Mouse (Mus musculus): ENCODE data around the gene Prkce. TPM values are rescaled to one million over a fixed set of nuclear protein-coding genes. Genes with fewer than 3 reads are reported as not detected.

The Prkce gene
- polyA plus RNA-seq, 2 experiments, result 0.32 to 0.37 TPM

- Histone ChIP-seq H3K4me2 (ENCODE audit: low read depth) (no peak overlapping the region), H3K4me3 (ENCODE audit: insufficient read depth in 1 of 2, low read depth in 2 of 2, low read length in 2 of 2) (no peak overlapping the region), H3K9me3 (ENCODE audit: control insufficient read depth, low read length) (no peaks in the 10 kb centered on the region), H3K4me1 (replicated peaks; ENCODE audit: control insufficient read depth in 2 of 2, insufficient read depth in 2 of 2, low read length in 1 of 2) (no peaks in the 10 kb centered on the region), H3K36me3 (replicated peaks; ENCODE audit: control insufficient read depth, insufficient read depth, low read depth) (no peaks in the 10 kb centered on the region), H3K9ac (replicated peaks) (no peak overlapping the region), H3K27me3 (ENCODE audit: control insufficient read depth, insufficient read depth, low read length) (no peaks in the 10 kb centered on the region), H3K27ac (no peak overlapping the region)
- DNase-seq (ENCODE audit: low read depth in 3 of 3, low spot score in 3 of 3) (no peak), ATAC-seq (ENCODE audit: insufficient read depth) (no peak)
- no peak for TF ChIP-seq CTCF (IDR thresholded peaks at IDR 0.05; ENCODE audit: low read depth)
- no peak for TF ChIP-seq EP300 (IDR thresholded peaks at IDR 0.05; ENCODE audit: low read depth)
- 73% methylated on average over 6 of the region's 6 CpGs for WGBS (ENCODE audit: insufficient replicate concordance)
These were observed 98.5 kb downstream of the Prkce start for GRCm38 (mm10) chr17:86266051-86266450.

DNA sequence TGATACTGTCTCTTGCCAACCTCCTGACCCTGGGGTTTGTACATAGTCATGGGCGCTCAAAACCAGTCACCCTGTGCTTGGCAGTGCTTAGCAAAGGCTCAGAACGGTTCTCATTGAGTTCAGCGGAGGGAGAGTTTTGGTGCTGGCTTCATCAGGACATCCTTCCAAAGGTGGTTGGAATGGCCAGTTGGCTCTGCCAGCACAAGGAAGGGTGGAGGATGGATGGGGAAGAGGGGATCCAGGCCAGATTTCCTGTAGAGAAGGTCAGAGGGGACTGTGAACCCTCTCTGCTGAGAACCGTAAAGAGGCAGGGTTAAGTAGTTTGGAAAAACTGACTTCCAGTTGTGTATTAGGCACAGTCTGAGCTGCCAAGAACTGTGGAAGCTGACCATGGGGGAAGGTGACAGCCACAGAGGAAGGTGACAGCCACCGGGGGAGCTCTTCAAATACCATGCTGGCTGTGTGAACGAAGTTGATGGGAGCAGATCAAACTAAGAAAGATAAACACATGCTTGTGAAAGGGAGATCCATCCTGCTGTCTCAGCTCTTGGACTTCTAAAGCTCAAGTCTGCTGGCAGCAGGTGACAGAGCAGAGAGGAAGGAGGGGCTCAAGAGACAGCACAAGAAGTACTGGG, 99.7 kb downstream of the Prkce start:
- Histone ChIP-seq H3K9me3 (ENCODE audit: control insufficient read depth, low read length) (no peaks in the 10 kb centered on the region), H3K4me3 (ENCODE audit: insufficient read depth in 1 of 2, low read depth in 2 of 2, low read length in 2 of 2) (no peak overlapping the region), H3K9ac (replicated peaks) (no peak overlapping the region), H3K36me3 (replicated peaks; ENCODE audit: control insufficient read depth, insufficient read depth, low read depth) (no peaks in the 10 kb centered on the region), H3K27me3 (ENCODE audit: control insufficient read depth, insufficient read depth, low read length) (no peaks in the 10 kb centered on the region), H3K27ac (no peak overlapping the region), H3K4me2 (ENCODE audit: low read depth) (no peak overlapping the region), H3K4me1 (replicated peaks; ENCODE audit: control insufficient read depth in 2 of 2, insufficient read depth in 2 of 2, low read length in 1 of 2) (no peaks in the 10 kb centered on the region)
- DNase-seq (ENCODE audit: low read depth in 3 of 3, low spot score in 3 of 3) (no peak), ATAC-seq (ENCODE audit: insufficient read depth) (no peak)
- 60% methylated on average over 6 of the region's 6 CpGs for WGBS (ENCODE audit: insufficient replicate concordance)
- TF ChIP-seq EP300 (IDR thresholded peaks at IDR 0.05; ENCODE audit: low read depth) (no peak), CTCF (IDR thresholded peaks at IDR 0.05; ENCODE audit: low read depth) (no peak)

- 74% methylated on average over 8 of the region's 8 CpGs for WGBS (ENCODE audit: insufficient replicate concordance)
- Histone ChIP-seq H3K4me2 (ENCODE audit: low read depth) (no peak overlapping the region), H3K27me3 (ENCODE audit: control insufficient read depth, insufficient read depth, low read length) (no peaks in the 10 kb centered on the region), H3K27ac (no peak overlapping the region), H3K36me3 (replicated peaks; ENCODE audit: control insufficient read depth, insufficient read depth, low read depth) (no peaks in the 10 kb centered on the region), H3K4me1 (replicated peaks; ENCODE audit: control insufficient read depth in 2 of 2, insufficient read depth in 2 of 2, low read length in 1 of 2) (no peaks in the 10 kb centered on the region), H3K9ac (replicated peaks) (no peak overlapping the region), H3K4me3 (ENCODE audit: insufficient read depth in 1 of 2, low read depth in 2 of 2, low read length in 2 of 2) (no peak overlapping the region), H3K9me3 (ENCODE audit: control insufficient read depth, low read length) (no peaks in the 10 kb centered on the region)
- TF ChIP-seq EP300 (IDR thresholded peaks at IDR 0.05; ENCODE audit: low read depth) (no peak), CTCF (IDR thresholded peaks at IDR 0.05; ENCODE audit: low read depth) (no peak)
- DNase-seq (ENCODE audit: low read depth in 3 of 3, low spot score in 3 of 3) (no peak), ATAC-seq (ENCODE audit: insufficient read depth) (no peak)
These were observed 102.1 kb downstream of the Prkce start for GRCm38 (mm10) chr17:86269639-86270038.

DNA sequence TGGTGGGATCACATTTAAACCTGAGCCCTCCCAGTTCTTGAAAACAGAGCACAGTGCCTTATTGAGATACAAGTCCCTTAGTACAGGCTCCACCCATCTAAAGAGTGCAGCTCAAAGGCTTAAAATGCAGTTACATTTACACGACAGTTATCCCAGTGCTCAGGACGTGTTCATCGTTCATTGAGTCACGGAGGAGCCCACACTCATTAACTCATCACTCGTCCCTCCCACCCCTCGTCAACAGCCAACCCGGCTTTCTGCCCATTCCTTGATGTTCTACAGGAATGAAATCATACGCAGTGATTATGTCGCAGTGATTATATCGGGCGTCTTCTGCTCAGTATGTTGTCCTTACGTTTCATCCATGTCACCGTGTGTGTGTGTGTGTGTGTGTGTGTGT, 102.9 kb downstream of the Prkce start:
- no peaks in the 10 kb centered on the region for H3K27me3 ChIP-seq (ENCODE audit: control insufficient read depth, insufficient read depth, low read length)
- ATAC-seq (ENCODE audit: insufficient read depth) (no peak), DNase-seq (ENCODE audit: low read depth in 3 of 3, low spot score in 3 of 3) (no peak)
- H3K4me1 ChIP-seq (replicated peaks; ENCODE audit: control insufficient read depth in 2 of 2, insufficient read depth in 2 of 2, low read length in 1 of 2), result no peaks in the 10 kb centered on the region
- no peak overlapping the region for H3K9ac ChIP-seq (replicated peaks)
- no peak overlapping the region for H3K27ac ChIP-seq
- no peak overlapping the region for H3K4me2 ChIP-seq (ENCODE audit: low read depth)
- no peaks in the 10 kb centered on the region for H3K36me3 ChIP-seq (replicated peaks; ENCODE audit: control insufficient read depth, insufficient read depth, low read depth)
- 77% methylated on average over 13 of the region's 13 CpGs for WGBS (ENCODE audit: insufficient replicate concordance)
- no peaks in the 10 kb centered on the region for H3K9me3 ChIP-seq (ENCODE audit: control insufficient read depth, low read length)
- TF ChIP-seq CTCF (IDR thresholded peaks at IDR 0.05; ENCODE audit: low read depth), result no peak
- no peak overlapping the region for H3K4me3 ChIP-seq (ENCODE audit: insufficient read depth in 1 of 2, low read depth in 2 of 2, low read length in 2 of 2)

DNA sequence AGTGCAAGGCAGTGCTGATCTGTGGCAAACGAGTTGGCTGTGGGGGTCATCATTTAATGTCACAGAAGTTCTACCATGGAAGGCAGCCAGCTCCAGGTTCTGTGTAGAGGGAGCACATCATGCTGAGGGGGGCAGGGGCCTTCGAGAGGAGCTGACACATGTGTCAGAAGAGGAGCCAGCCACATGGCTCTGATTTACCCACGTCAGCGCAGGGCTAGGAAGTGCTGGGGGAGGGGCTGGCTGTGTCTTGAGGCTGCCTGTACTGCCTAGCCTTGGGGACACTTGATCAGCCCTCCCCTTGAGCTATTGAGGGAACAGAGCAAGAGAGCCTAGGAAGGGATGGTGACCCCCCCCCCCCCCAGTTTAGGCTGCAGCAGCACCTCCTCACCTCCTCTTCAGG, 103.7 kb downstream of the Prkce start:
- H3K27ac ChIP-seq, result no peak overlapping the region
- TF ChIP-seq EP300 (IDR thresholded peaks at IDR 0.05; ENCODE audit: low read depth) (no peak), CTCF (IDR thresholded peaks at IDR 0.05; ENCODE audit: low read depth) (no peak)
- H3K36me3 ChIP-seq (replicated peaks; ENCODE audit: control insufficient read depth, insufficient read depth, low read depth), result no peaks in the 10 kb centered on the region
- H3K4me3 ChIP-seq (ENCODE audit: insufficient read depth in 1 of 2, low read depth in 2 of 2, low read length in 2 of 2), result no peak overlapping the region
- no peak overlapping the region for H3K4me2 ChIP-seq (ENCODE audit: low read depth)
- no peak for DNase-seq (ENCODE audit: low read depth in 3 of 3, low spot score in 3 of 3)
- H3K4me1 ChIP-seq (replicated peaks; ENCODE audit: control insufficient read depth in 2 of 2, insufficient read depth in 2 of 2, low read length in 1 of 2), result no peaks in the 10 kb centered on the region
- no peaks in the 10 kb centered on the region for H3K27me3 ChIP-seq (ENCODE audit: control insufficient read depth, insufficient read depth, low read length)
- ATAC-seq (ENCODE audit: insufficient read depth), result no peak
- H3K9me3 ChIP-seq (ENCODE audit: control insufficient read depth, low read length), result no peaks in the 10 kb centered on the region
- H3K9ac ChIP-seq (replicated peaks), result no peak overlapping the region
- WGBS (ENCODE audit: insufficient replicate concordance), result 27% methylated on average over 4 of the region's 4 CpGs
